Mouse (Mus musculus) CH12.LX (cell line): ENCODE measurements around the gene Ucn.

Source experiments
- CHD2 ChIP-seq: IDR thresholded peaks from 2 replicates; pipeline ENCODE4 v1.6.1; 2011; ENCODE audit warnings: low read length, improper control_type of control experiment
- CTCF ChIP-seq, 2 experiments: IDR thresholded peaks in 1 of 2; conservative IDR thresholded peaks in 1 of 2; 2 replicates each; pipeline ENCODE4 v1.5.1; 2011 to 2012; ENCODE audit warnings: low read depth in 2 of 2, low read length in 2 of 2, improper control_type of control experiment in 1 of 2, inconsistent platforms in 1 of 2, mild to moderate bottlenecking in 1 of 2, moderate library complexity in 1 of 2
- EP300 ChIP-seq: IDR thresholded peaks from 2 replicates; pipeline ENCODE4 v1.6.1; 2011; ENCODE audit warnings: low read length, improper control_type of control experiment
- MXI1 ChIP-seq: IDR thresholded peaks from 2 replicates; pipeline ENCODE4 v1.6.1; 2011; ENCODE audit warnings: mild to moderate bottlenecking, low read depth, low read length, improper control_type of control experiment
- POLR2A ChIP-seq: IDR thresholded peaks from 2 replicates; pipeline ENCODE4 v1.6.1; 2011; ENCODE audit warnings: low read depth, mild to moderate bottlenecking, improper control_type of control experiment, low read length
- POLR2AphosphoS2 ChIP-seq: IDR thresholded peaks from 2 replicates; pipeline ENCODE4 v1.6.1; 2011; ENCODE audit warnings: low read depth, low read length, improper control_type of control experiment
- TCF12 ChIP-seq: IDR thresholded peaks from 2 replicates; pipeline ENCODE4 v1.6.1; 2014; ENCODE audit warnings: low read depth, mild to moderate bottlenecking, inconsistent platforms, low read length, improper control_type of control experiment
- ZNF384 ChIP-seq: IDR thresholded peaks from 2 replicates; pipeline ENCODE4 v1.6.1; 2012; ENCODE audit warnings: low read depth, low read length, improper control_type of control experiment, inconsistent platforms

GRCm38 (mm10) chr5:31094100-31094798 lies 44.4 kb downstream of the Ucn start:
- TF ChIP-seq CHD2, result no peak
- TF ChIP-seq POLR2AphosphoS2, result no peak
- no peak for TF ChIP-seq CTCF (conservative IDR thresholded peaks at IDR 0.05 in 1 of 2, IDR thresholded peaks at IDR 0.05 in 1 of 2; ENCODE audit: low read depth in 2 of 2, low read length in 2 of 2)
- TF ChIP-seq TCF12, result no peak
- TF ChIP-seq EP300, result no peak
- no peak for TF ChIP-seq ZNF384
- TF ChIP-seq MXI1, result no peak
- no peak for TF ChIP-seq POLR2A
